Mouse (Mus musculus): ENCODE data around the gene Nkpd1. TPM values are rescaled to one million over a fixed set of nuclear protein-coding genes. Genes with fewer than 3 reads are reported as not detected.

Nkpd1 gene
- total RNA-seq, 4 experiments from 2014 or later = 0.13 to 0.31 TPM; not detected in 2

Other genes starting within 250 kb of the Nkpd1 start
- 10 to 100 TPM; 44.8 to 70.6 (median 59.1) TPM for gene Vasp, start 246.0 kb upstream of the Nkpd1 start, total RNA-seq (2022)
- not detected for gene Ppm1n, start 237.8 kb upstream of the Nkpd1 start, total RNA-seq (2022)
- gene Rtn2, start 235.2 kb upstream of the Nkpd1 start, total RNA-seq (2022) = 10 to 100 TPM in 1 of 4 experiments, 1 to 10 TPM in 3; 3.8 to 15.0 (median 6.8) TPM
- 1 to 10 TPM; 1.6 to 9.4 (median 5.6) TPM for gene Fosb, start 207.8 kb upstream of the Nkpd1 start, total RNA-seq (2022)
- 10 to 100 TPM; 32.4 to 56.3 (median 41.6) TPM for gene Ercc1, start 173.1 kb upstream of the Nkpd1 start, total RNA-seq (2022)
- 10 to 100 TPM; 12.9 to 15.2 (median 13.5) TPM for gene Cd3eap, start 158.4 kb upstream of the Nkpd1 start, total RNA-seq (2022)
- gene Ppp1r13l, start 158.1 kb upstream of the Nkpd1 start, total RNA-seq (2022) = 10 to 100 TPM in 1 of 4 experiments, 1 to 10 TPM in 3; 6.4 to 12.5 (median 8.4) TPM
- 10 to 100 TPM; 31.0 to 44.8 (median 39.2) TPM for gene Ercc2, start 135.8 kb upstream of the Nkpd1 start, total RNA-seq (2022)
- gene Klc3, start 113.7 kb upstream of the Nkpd1 start, total RNA-seq (2022) = 10 to 100 TPM in 1 of 4 experiments, 1 to 10 TPM in 2, under 1 TPM in 1; 0.61 to 13.6 (median 5.5) TPM
- gene Ckm, start 113.1 kb upstream of the Nkpd1 start, total RNA-seq (2022) = not detected
- gene Mark4, start 59.0 kb upstream of the Nkpd1 start, total RNA-seq (2022) = 10 to 100 TPM; 44.4 to 53.9 (median 47.6) TPM
- 10 to 100 TPM; 31.9 to 69.2 (median 51.8) TPM for gene Exoc3l2, start 54.5 kb upstream of the Nkpd1 start, total RNA-seq (2022)
- gene Bloc1s3, start 9.5 kb upstream of the Nkpd1 start, total RNA-seq (2022) = 10 to 100 TPM; 12.7 to 15.4 (median 13.6) TPM
- gene Trappc6a, start 9.4 kb upstream of the Nkpd1 start, total RNA-seq (2022) = 100 to 1,000 TPM in 1 of 4 experiments, 10 to 100 TPM in 3; 77.7 to 107 (median 90.3) TPM
- gene Ppp1r37, start 45.2 kb downstream of the Nkpd1 start, total RNA-seq (2022) = 10 to 100 TPM; 68.3 to 88.3 (median 81.8) TPM
- gene Zfp296, start 59.4 kb downstream of the Nkpd1 start, total RNA-seq (2022) = under 1 TPM; 0.52 to 0.68 (median 0.57) TPM
- gene Gemin7, start 59.8 kb downstream of the Nkpd1 start, total RNA-seq (2022) = 10 to 100 TPM; 76.9 to 94.1 (median 85.1) TPM
- 10 to 100 TPM; 29.5 to 92.6 (median 50.4) TPM for gene Clasrp, start 86.6 kb downstream of the Nkpd1 start, total RNA-seq (2022)
- 10 to 100 TPM; 31.6 to 50.7 (median 42.6) TPM for gene Relb, start 111.6 kb downstream of the Nkpd1 start, total RNA-seq (2022)
- gene Clptm1, start 147.2 kb downstream of the Nkpd1 start, total RNA-seq (2022) = 100 to 1,000 TPM; 164 to 180 (median 179) TPM
- 1 to 10 TPM in 3 of 4 experiments, not detected in 1; 1.0 to 2.6 (median 1.4) TPM for gene Apoc2, start 160.1 kb downstream of the Nkpd1 start, total RNA-seq (2022)
- gene Gm44805, start 163.6 kb downstream of the Nkpd1 start, total RNA-seq (2022) = 1 to 10 TPM in 2 of 4 experiments, under 1 TPM in 1, not detected in 1; 0.54 to 3.0 (median 1.9) TPM
- gene Apoc4, start 163.6 kb downstream of the Nkpd1 start, total RNA-seq (2022) = 100 to 1,000 TPM in 2 of 4 experiments, 10 to 100 TPM in 2; 48.6 to 249 (median 89.6) TPM
- 100 to 1,000 TPM in 2 of 4 experiments, 10 to 100 TPM in 2; 11.6 to 554 (median 210) TPM for gene Apoc1, start 174.8 kb downstream of the Nkpd1 start, total RNA-seq (2022)
- 1,000 to 10,000 TPM in 3 of 4 experiments, 100 to 1,000 TPM in 1; 996 to 1,300 (median 1,120) TPM for gene Apoe, start 181.3 kb downstream of the Nkpd1 start, total RNA-seq (2022)
- gene Tomm40, start 197.6 kb downstream of the Nkpd1 start, total RNA-seq (2022) = 100 to 1,000 TPM; 119 to 134 (median 125) TPM
- gene Nectin2, start 232.6 kb downstream of the Nkpd1 start, total RNA-seq (2022) = 100 to 1,000 TPM in 1 of 4 experiments, 10 to 100 TPM in 3; 72.1 to 116 (median 88.9) TPM

Data from adrenal gland, adult 8-10 months (tissue).